Mouse (Mus musculus) c-Kit-positive CD71-positive TER-119-negative erythroid progenitor cells, embryonic 14.5 days (primary cell): Measurements from ENCODE around the gene Heg1.

Experiments
- DNase-seq: peaks from one replicate; pipeline ENCODE4 v3.0.0-alpha.2; 2013; ENCODE audit warnings: low read depth

Gene Heg1

GRCm38 (mm10) chr16:33708031-33708430 lies 23.9 kb downstream of the Heg1 start:
- DNase-seq = no peak

DNA sequence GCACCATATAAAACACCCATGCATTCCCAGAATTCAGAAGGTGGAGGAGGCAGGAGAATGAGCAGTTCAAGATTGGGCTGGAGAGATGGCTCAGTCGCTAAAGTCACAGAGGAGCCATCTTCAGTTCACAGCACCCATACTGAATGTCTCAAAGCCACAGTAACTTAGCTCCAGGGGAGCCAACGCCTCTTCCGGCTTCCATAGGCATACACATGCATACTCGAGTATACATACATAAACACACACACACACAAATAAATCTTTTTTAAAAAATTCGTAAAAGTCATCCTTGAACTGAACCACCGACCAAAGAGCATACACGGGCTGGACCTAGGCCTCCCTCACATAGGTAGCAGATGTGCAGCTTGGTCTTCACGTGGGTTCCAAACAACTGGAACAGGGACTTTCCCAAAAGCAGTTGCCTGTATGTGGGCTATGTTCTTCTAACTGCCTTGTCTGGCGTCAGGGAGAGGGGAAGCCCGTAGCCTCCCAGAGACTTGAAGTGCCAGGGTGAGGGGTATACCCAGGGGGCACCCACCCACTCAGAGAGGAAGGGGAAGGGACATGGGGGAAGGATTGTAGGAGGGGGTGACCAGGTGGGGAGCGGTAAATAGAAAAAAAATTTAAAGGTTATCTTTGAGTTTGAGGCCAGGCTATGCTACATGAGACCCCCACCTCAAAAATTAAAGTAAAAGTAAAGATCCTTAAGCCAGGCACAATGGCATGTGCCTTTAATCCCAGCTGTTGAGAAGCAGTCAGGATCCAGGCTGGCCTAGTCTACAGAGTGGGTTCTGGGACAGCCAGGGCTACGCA lies 24.6 kb downstream of the Heg1 start:
- no peak for DNase-seq

GRCm38 (mm10) chr16:33714271-33714670 lies 30.1 kb downstream of the Heg1 start:
- DNase-seq = peak; percentile 96

GRCm38 (mm10) chr16:33723241-33723640 lies 39.1 kb downstream of the Heg1 start:
- DNase-seq = no peak

GRCm38 (mm10) chr16:33723983-33724382 lies 39.8 kb downstream of the Heg1 start:
- DNase-seq = no peak

- DNase-seq = no peak
These were observed 42.1 kb downstream of the Heg1 start for GRCm38 (mm10) chr16:33726261-33726660.

DNA sequence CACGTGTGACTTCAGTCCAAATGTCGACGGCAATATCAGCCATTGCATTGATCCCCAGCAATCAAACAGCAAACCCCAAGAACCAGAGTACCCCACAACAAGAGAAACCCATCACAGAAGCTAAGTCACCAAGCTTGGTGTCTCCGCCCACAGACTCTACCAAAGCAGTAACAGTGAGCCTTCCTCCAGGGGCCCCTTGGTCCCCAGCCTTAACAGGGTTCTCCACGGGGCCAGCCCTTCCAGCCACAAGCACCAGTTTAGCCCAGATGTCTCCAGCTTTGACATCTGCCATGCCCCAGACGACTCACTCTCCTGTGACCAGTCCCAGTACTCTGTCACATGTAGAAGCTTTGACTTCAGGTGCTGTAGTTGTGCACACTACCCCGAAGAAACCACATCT lies 42.7 kb downstream of the Heg1 start:
- DNase-seq = no peak

- DNase-seq = no peak
These were observed 44.3 kb downstream of the Heg1 start for GRCm38 (mm10) chr16:33728427-33728826.

DNA sequence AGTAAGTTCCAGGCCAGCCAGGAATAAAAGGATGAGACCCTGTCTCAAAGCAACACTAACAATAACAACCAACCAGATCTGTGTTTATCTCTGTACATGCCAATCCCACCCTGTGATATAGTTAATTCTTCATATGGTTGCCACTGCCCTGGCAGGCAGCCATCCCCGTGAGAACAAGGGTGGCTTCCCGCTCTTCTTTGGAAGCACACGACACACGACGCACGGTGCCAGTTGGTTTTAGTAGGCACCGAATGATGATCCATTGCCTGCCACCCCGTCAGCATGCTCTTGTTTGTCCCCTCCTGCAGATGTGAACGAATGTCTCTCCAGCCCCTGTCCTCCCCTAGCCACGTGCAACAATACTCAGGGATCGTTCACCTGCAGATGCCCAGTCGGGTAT lies 47.1 kb downstream of the Heg1 start:
- no peak for DNase-seq

- no peak for DNase-seq
These were observed 48.1 kb downstream of the Heg1 start for GRCm38 (mm10) chr16:33732237-33732749.

DNA sequence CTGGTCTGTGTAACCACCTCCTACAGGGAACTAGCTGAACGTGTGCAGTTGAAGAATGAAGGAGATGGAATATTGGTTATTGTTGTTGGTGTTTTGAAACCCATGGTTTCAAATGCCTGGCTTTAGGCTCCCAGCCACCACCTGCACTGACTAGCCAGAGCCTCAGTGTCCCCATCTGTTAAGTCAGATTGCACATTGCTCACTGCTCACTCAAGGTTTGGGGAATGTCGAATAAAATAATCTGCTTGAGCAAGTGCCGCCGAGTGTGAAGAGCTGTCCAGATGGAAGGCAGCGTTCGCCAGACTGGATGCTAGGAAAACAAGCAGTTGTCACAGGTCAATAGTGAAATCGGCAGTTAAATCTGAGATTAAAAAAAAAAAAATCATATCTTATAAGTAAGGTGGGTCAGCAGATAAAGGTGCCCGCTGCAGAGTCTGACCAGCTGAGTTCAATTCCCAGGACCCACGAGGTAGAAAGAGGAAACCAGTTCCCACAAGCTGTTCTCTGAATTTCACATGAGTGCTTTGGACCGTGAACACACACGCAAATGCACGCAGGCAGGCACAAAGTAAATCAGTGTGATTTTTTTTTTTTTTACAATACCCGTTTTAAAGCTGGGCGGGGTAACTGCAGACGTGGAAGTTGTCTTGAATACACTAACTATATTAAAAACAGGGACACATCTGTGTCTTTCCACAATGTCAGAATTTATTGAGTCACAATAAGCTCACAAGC lies 48.8 kb downstream of the Heg1 start:
- DNase-seq = no peak

GRCm38 (mm10) chr16:33733864-33734263 lies 49.7 kb downstream of the Heg1 start:
- no peak for DNase-seq

- no peak for DNase-seq
These were observed 50.4 kb downstream of the Heg1 start for GRCm38 (mm10) chr16:33734545-33734944.

GRCm38 (mm10) chr16:33735238-33735637 lies 51.1 kb downstream of the Heg1 start:
- no peak for DNase-seq

DNA sequence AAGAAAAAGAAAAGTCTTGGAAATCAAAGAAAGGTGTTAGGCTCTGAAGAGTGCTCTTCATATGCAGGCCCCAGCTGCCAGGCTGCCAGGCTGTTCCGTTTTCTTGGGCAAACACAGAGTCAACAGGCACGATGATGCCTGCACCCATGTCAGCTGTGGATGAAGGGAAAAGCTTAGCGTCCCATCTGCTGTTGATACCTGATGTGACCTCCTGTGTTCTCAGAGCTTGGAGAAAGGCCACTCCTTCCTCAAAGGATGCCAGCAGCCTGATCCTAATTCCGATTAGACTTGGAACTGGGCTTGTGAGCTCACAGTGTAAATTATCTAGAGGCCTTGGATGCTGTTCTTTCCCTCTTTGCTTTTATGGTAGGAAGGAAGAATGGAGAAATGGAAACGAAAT lies 51.6 kb downstream of the Heg1 start:
- no peak for DNase-seq

GRCm38 (mm10) chr16:33736746-33737145 lies 52.6 kb downstream of the Heg1 start:
- DNase-seq = no peak

DNA sequence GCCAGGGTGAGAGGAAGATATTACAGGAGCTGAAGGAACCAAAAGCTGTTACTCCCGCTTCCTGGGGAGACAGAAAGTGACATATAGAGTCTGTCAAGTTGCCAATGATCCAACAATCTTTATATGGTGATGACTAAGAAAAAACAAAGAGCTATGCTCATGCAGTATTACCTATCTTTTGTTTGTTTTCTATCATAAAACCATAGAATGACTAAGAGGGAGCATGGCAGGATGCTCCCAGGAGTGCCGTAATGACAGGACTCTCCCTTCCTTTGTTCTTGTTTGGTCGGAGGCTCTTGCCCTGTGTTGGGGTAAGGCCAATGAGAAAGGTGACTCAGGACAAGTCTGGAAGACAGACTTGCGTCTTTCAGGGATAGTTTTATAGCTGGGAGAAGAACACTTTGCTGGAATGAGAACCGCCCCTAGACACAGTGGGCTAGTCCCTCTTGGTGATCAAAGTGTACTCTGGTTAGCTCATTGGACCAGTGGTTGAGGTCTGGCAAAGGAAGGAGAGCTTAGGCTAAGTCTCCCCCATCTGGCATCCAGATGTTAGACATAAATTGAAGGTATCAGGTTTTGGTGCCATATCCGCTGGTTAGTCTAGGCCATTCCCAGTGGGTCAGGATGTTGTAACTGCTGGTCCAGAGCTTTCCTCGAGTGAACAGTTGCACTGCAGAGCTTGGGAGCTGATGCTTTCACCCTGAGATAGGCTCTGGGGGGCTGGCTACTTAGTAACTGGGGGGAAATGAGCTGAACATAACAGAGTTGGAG lies 55.0 kb downstream of the Heg1 start:
- no peak for DNase-seq

DNA sequence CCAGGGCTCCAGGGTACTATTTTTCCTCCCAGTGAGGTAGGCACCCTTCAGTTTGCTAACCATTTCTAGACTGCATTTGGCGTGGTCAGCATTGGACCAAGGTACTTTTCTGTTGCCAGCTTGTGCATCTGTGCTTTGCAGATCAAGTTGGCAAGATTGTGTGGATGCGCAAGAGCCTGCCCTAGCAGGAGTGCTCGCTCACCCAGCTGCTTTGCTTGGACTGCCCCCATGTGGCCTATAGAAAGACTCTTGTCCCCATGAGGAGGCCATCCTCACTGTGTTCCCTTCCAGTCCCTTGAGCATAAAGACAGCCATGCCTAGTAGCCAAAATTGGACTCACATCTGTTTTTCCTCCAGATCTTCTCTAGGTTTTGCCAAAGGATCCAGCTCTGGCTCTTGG lies 55.6 kb downstream of the Heg1 start:
- DNase-seq = no peak

DNA sequence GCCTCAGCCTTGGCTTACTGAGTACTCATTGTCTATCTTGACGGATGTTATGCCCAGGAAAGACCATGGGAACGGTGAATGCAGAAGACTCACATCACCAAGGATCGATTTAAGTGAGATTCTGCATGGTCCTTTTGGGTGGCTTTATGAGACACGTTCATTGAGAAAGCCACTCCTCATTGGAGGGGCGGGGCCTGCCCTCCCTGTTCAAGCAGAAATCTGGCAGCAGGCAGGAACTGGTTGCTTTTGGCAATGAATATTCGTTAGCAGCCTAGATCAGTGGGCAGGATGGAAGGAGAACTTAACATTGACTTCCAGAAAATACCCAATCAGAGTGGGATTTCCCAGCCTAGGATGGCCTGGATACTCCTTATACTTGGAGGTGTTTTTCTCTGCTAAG lies 56.2 kb downstream of the Heg1 start:
- no peak for DNase-seq

GRCm38 (mm10) chr16:33741795-33742194 lies 57.6 kb downstream of the Heg1 start:
- no peak for DNase-seq

GRCm38 (mm10) chr16:33742233-33742632 lies 58.1 kb downstream of the Heg1 start:
- no peak for DNase-seq

DNA sequence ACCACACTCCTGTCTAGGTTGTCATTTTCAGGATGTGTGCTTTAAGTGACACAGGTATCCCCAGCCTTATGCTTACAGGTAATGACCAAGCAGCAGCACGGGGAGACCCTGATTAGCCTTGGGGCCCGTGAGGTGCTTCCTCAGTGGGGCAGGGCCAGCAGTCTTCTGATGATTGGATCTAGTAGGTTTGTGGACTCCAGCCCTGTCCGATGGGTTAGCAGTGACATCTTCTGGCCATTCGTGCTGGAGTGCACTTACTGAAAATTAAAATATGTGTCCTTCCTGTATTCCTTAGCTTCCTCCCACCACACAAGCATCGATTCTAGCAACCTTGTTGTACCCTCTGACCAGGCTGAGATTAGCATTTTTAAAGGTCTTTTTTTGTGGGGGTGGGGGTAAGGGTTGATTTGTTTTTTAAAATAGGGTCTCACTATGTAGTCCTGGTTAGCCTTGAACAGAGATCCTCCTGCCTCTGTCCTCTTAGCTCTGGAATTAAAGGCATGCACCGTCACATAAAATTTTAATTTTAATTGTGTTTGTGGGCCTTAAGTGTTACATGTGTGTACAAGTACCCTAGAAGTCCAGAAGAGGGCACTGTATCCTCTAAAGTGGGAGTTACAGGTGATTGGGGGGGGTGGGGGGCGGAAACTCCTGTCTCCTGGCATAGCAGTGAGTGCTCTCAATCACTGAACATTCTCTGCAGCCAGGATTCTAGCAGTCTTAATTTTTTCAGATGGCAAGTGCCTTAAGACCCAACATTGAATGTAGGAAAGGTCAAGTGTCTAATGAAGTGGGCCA lies 60.7 kb downstream of the Heg1 start:
- DNase-seq = no peak
